Mouse (Mus musculus) gastrocnemius, adult 18-20 months (tissue): Measurements from ENCODE around the gene Zfhx3. TPM values are rescaled to one million over a fixed set of nuclear protein-coding genes. Genes with fewer than 3 reads are reported as not detected.

ENCODE experiments used
- DNase-seq: peaks from one replicate; pipeline ENCODE4 v3.0.0; 2021; ENCODE audit warnings: low spot score
- total RNA-seq, 2 experiments: library from RNA; stranded (reverse); gene quantifications; 2 replicates each; pipeline ENCODE4 v1.2.3; 2021

Gene Zfhx3
- total RNA-seq, 2 experiments from 2014 or later, result 16.8 to 19.0 TPM

DNA sequence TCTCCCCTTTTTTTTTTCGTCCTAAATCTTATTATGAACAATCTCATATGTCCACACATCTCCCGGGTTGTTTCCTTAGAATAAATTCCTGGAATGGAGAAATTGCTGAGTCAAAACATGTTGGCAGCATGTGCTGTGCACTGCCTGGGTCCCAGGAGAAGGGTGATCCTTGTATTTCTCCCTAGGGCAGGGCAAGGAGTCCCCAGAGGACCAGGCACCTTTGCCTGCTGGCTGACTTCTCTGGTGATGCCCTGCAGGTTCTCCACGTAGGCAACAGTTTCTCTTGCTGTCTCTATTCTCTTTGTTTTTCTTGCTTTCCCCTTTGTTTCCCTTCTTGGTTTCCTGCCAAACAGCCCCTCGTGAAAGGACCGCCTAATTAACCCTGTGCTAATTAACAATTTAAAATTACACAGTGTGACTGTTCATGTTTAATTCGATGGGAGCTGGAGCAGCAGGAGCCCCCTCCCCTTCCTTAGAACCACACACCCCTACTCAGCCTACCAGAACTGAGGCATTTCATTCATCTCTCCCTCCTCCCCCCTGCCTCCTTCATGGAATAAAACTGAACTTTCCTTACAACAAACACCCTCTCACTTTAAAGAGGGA lies 845.8 kb downstream of the Zfhx3 start:
- no peak for DNase-seq

DNA sequence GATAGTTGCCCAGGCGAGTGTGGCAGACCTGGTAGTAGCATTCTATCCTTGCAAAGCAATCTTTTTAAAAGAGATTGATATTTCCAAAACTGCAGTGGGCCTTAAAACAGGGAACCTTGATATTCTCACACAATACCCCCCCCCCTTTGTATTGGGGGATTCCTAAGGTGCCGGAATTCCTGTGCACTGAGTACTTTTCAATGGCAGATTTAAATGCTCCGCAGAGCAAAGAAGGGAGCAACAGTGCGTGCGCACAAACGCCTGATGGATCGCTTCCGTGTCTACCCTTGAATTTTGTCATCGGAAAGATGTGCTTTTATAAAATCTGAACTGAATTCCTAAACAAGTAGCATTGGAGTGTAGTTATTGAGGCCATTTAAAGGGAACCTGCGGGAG lies 846.3 kb downstream of the Zfhx3 start:
- DNase-seq, result no peak

DNA sequence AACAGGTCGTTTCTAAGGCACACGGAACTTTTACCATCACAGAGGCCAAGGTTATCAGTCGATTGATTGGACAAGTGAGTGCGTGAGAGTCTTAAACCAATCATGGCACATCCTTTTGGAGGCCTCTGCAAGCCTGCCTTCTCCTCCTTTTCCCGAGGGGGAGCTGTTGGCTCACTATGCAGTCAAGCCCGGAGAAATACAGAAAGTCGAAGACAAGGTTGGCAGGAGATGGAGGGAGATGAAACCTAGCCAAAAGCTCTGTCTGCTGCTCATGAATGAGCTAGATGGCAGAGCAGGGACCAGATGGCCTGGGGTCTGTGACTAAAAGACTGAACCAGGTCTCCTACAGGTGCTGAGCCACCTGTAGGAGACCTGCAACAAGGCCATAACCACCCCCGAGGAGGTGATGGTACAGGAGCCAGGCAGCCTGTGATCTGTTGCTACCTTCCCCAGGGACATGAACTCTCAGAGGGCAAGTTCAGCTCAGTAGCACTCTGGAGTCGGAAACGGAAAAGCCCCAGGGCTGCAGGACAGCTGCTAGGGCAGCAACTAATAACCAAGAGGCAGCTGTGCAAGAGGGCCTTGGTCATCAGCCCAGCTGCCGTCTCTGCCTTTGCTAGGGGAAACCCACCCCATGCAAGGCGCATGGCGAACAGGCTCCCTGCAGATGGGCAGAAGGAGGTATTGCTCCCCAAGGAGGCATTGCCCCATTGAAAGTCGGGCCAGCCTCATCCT lies 848.3 kb downstream of the Zfhx3 start:
- peak; percentile 49 for DNase-seq

DNA sequence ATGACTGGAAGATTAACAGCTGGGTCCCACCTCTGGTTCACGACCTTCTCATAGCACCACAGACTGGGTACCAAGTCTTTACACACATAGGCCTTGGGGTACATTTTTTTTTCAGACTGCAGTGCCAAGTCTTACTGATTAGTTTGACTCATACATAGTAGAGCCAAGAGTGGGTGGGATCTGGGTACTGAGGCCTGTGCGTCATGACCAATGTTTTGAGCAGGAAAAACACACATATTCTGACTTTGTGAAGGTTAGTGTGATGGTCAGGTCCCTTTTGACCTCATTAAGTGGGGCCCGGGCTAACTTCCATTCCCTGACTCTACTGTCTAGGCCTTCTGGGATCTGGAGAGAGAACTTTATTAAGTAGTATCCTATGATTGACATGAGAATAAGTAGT lies 853.6 kb downstream of the Zfhx3 start:
- no peak for DNase-seq

DNA sequence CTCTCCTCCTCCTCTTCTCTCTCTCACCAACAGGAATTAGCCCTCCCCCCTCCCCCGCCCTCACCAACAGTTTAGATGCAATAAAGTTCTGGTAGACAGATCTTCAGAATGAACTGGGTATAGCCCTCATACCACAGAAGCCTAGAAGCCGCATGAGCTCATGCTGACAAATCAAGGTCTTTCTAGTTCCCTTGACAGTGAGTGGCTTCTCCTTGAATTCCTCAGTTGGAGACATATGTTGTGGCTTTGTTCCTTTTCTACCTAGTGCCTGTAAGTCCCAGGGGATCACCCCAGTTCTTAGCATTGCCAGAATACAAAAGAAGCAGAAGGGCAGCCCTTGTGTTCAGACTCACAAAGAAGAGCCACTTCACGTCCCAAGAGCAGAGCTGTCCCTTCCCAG lies 854.4 kb downstream of the Zfhx3 start:
- DNase-seq, result no peak

DNA sequence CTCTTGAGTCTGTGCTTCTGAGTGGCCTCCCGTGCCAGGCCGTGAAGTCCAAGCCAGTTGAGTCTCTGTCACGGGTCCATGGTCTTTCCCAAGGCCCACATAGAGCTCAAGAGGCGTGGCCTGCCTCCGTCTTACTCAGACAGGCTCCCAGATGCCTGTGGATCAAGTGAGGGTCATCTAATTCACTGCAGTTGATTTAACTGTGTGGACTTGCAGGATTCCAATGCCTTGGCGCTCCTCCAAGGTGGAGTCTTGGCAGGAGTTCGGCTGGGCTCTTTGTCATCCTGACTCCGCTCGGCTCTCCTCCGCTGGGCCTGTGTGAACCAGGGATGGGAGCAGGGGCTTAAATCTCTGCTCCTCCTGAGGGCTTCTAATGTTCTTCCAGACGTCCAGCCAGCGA lies 855.6 kb downstream of the Zfhx3 start:
- peak; percentile 88 for DNase-seq

DNA sequence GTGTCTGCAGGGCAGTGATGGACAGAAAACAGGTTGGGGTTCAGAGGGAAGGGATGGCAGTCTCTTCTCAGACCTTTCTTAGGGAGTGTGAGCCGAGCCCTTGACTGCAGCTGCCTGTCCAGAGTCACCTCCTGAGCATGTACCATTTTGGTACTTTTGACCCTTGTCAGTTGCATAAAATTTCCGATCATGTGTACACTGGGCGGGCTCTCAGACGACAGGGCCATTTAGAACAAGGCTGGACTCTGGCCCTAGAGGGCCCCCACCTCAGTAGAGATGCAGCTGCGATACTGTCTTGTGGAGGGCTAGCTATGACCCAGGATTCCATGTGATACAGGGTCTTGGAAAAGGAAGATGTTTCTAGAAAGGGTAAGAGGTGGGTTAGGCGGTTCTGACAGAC lies 856.8 kb downstream of the Zfhx3 start:
- no peak for DNase-seq

DNA sequence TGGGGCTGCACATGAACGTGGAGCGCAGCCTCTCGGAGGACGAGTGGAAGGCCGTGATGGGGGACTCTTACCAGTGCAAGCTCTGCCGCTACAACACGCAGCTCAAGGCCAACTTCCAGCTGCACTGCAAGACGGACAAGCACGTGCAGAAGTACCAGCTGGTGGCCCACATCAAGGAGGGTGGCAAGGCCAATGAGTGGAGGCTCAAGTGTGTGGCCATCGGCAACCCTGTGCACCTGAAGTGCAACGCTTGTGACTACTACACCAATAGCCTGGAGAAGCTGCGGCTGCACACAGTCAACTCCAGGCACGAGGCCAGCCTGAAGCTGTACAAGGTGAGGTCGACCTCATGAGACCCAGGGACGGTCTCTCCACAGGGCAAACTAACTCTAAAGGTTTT lies 857.9 kb downstream of the Zfhx3 start:
- DNase-seq, result no peak

DNA sequence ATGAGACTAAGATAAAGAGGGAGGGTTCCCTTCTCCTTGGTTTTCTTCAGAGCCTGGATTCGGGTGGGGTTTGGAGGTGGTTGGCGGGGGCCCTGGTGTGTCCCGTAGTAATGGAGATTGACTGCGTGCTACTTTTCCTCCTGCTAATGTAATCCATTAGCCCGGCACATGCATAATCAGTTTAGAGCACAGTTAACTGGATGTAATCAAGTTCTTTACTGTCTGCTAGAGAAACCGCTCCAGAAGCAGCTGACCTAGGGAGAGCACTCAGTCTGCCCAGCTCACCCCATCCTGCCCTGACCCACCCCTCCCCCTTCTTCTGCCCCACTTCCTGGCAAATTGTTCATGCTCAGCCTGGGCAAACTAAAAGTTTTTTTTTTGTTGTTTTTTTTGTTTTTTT lies 860.6 kb downstream of the Zfhx3 start:
- DNase-seq, result no peak

DNA sequence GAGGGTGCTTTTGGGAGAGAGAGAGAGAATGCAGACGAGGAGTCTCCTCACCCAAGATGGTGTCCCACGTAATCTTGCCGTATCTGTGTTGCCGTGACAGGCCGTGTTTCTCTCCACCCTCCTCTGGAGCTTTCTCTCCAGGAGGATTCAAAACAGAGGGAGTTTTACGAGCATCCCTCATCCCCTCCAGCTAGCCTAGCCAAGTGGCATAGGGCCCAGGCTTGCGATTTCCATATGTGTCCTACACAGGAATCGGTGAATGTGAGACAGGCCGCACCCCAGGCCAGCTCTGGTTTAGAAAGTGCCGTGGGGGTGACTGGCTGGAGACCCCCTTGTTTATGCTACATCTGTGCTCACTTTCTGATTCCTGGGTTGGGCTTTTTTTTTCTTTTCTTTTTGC lies 869.2 kb downstream of the Zfhx3 start:
- peak; percentile 11 for DNase-seq

DNA sequence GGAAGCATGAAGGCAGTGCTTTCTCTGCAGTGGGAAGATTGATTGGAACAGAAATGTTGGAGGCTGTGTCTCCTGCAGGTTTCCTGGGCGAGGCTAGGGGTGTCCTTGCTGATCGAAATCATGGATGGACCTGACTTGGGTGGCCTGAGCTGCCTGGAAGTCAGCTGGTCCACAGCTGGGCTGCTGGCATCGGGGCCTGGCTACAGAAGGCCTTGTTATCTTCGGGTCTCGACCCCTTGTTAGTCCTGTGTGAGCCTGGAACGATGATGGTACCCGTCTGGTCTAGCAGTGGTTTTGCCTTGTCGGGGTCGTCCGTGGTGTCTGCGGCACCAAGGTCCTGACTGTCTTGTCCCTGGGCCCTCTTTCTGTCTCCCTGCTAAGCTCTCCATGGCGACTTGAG lies 870.9 kb downstream of the Zfhx3 start:
- no peak for DNase-seq

DNA sequence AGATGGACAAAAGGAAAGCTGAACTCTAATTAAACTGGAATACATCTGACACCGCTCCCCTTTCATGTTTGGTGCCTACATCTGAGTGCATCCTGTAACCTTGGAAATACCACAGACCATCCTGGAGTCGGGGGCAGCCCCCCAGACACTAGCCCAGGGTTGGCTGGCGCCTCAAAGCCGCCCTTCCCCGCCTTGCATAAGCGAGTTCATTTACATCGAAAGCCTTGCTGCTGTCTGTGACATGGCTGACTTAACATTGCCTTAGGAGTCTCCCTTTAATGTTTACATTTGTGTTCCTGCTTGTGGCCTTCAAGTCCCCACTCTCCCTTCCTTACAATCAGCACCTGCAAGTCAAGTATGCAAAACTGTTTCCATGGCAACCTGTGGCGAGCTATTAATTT lies 876.8 kb downstream of the Zfhx3 start:
- DNase-seq, result no peak

DNA sequence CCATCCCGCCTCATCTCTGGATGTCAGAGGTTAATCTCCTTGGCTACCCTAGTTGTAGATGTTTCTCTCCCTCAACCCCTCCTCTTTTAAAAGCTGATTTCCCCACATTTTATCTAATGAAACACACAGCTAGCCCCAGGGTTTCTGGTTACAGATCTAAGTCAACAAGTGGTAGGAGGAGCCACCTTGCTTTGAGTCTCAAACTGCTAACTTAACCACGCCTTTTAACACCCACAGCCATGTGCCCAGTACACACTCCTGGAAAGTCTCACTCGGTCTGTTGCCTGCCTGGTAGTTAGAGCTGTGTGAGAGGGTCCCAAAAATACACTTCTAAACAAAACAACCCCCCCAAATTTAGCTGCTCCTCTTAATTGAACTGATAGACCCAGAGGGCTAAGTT lies 877.4 kb downstream of the Zfhx3 start:
- DNase-seq, result no peak

DNA sequence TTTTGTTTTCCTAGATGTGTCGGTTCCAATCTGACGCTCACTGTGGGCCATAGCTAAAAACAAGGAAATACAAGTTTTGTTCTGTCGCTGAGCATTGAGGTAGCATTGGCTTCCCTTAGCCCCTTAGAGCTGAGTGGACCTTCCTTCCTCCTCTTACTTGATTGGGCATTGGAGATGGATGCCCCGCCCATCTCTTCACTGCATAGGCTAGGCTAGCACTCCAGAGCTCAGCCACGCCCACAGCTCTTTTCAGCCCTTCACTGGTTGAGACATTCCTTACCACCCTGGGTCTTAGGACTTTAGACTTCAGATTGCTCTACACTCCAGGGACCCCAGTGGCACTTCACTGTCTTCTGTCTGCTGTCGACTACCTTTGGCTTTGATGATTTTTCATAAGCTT lies 878.2 kb downstream of the Zfhx3 start:
- no peak for DNase-seq

DNA sequence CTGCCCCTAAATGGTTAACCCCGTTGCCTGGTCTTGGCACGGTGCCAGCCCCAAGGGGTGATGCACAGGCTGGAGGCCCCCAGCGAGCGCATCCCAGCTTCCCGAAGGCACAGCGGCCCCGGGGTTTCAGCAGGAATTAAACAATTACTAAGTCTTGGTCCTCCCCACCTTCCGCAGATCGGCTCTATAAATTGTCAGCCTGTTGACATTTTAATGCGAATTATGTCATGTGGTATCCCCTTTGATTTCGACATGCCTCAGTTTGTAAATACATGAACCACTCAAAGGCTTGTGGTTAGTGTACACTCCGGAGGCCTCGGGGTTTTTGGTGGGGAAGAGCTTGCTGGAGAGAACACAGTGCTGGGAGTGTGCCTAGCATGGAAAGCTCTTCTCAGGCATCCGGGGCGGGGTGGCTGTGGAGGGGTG lies 880.4 kb downstream of the Zfhx3 start:
- no peak for DNase-seq

DNA sequence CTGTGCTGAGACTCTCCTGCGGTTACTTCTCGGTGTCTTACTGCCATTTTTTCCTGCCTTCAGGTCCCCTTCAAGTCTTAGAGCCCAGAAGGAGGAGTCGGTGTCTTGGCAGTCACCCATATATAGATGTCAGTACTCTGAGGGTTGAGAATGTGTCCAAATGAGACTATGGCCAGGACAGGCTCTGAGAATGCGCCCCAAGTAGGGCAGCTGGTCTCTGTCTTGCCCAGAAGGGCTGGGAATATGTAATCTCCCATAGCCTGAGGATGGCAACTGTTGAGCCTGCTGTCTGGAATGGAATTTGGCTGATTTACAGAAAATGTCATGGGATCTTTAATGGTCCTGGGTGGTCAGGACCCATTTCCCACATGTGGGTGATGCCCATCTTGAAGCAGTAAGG lies 881.6 kb downstream of the Zfhx3 start:
- peak; percentile 12 for DNase-seq

DNA sequence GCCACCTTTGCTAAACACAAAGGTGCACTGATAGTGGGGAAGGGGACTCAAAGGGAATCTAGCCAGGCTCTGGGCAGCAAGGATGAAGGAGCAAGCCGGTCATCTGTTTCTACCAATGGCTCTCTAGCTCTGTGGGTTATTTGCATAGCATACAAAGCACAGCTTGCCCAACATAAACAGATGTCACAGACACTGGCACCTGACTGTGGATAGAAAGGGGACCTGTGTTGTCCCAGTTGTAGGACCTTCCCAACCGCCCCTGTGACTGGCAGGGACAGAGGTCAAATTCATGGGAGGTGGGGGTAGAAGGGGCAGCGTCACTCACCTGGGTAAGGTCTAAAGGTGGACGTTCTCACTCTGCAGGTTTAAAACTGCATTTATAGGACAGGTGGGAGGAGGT lies 884.0 kb downstream of the Zfhx3 start:
- DNase-seq, result no peak

DNA sequence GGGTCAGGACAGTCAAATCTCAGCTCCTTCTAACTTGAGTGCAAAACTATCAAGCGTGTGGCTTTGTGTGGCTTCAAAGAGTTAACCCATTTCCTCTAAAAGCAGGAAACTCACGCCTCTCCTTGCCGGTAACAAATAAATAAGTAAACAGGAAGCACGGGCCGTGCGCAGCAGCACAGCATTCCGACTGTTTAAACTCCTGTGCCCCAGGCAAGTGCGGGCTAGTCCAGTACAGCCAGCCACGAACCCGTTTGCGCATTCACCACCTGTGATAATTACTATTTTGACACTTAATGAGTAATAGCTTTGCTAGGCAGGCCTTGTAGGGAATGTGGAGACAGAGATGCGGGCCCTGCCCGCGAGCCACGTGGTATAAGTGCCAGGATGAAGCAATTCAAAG lies 885.0 kb downstream of the Zfhx3 start:
- DNase-seq, result no peak

DNA sequence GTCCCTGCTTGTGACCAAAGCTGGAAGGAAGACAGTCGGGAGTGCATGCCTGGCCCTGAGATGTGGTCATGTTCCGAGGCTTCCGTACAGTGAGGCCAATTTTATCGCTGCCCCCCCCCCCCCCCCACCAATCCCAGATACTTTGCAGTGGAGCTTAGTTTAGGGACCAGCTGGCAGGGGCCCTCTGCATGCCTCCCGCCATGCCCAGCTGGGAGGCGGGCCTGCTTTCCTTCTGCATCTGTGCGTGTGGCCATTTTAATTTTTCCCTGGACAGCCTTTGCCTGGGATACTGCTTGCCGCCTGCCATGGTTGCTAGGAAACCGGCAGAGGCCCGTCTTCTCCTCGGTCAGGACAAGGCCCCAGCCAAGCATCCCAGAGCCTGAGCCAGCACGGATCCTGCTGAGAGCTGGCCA lies 886.9 kb downstream of the Zfhx3 start:
- peak; percentile 24 for DNase-seq

DNA sequence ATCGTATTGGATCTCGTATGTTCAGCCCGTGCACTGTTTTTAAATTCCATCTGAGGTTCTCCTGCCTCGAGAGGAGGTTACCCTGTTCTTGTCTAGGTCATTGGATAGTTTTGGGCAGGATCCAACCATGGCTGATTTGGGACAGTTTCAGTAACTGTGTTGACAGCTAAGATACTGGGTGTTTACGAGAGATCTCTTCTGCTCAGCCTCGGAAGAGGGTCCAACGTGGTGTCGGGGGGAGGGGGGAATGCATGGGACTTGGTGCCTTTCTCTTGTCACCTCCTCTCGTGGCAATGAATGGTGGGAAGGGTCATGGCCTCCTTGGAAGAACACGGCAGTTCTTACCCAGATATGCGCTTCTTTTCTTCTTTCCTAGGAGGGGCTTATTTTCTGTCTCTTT lies 892.7 kb downstream of the Zfhx3 start:
- DNase-seq, result no peak

DNA sequence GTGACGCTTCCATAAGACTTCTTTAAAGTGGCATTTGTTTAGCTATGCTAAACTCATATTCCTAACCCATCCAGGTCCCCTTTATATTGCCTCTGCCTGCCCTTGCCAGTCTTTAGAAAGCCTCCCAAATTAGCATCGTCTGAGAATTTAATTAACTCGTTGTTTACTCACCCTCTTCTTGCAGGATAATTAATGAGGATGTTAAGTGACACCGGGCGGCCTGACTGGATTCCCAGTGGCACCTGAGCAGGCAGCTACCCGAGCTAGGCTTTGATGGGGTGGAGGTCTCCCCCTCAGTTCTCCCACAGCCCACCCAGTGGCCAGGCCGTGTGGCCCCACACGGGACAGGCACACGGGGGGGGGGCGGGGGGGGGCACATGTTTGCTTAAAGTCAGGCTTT lies 895.3 kb downstream of the Zfhx3 start:
- DNase-seq, result no peak

DNA sequence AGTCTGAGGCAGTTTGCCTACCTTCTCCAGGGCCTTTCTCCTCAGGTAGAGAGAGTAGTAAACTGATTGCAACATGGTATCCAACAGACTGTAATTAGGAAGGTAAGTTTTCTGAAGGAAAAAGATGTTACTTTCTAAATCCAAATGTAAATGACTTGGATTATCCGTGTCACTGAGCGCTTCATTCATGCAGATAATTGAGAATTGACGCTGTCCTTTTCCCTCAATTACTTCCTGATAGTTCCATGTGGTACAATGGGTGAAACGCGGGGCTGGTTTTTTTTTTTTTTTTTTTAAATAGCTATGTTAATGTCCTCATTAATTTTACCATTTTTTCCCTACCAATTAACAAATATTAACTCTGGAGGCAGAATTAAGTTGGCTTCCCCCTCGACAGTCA lies 896.3 kb downstream of the Zfhx3 start:
- no peak for DNase-seq

DNA sequence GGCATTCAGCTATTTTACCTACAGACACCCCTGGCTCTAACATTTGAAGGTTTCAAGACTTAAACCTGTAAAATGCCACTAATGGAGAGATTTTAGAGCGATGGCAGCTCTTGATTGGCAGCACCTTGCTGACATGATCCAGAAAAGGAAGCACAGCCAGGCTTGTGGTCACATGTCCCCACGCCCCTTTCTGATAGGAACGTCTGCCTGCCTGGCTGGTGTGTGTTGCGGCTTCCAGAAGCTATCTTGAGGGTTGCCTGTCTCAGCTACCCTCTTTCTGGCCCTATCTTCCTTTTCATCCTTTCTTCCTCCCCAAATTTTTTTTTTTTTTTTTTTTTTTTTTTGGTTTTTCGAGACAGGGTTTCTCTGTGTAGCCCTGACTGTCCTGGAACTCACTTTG lies 899.9 kb downstream of the Zfhx3 start:
- no peak for DNase-seq

DNA sequence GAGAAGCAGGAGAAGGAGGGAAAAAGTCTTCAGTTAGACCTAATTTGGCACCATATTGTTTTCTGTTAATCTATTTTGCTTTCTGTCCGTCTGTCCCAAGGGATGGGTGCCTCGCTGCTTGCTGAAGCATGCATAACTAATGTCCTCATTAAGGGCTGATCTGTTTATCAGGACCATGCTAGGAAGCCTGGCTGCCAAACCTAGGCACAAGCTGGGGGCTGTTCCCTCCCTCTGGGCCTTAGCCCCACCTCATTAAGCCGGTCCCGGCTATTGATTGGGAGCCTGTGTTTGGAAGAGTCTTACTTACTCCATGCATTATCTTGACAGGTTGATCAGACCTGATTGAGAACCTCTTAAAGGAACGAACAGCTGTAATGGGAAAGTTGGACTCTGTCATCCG lies 903.7 kb downstream of the Zfhx3 start:
- no peak for DNase-seq
